In the genomic region with DNA sequence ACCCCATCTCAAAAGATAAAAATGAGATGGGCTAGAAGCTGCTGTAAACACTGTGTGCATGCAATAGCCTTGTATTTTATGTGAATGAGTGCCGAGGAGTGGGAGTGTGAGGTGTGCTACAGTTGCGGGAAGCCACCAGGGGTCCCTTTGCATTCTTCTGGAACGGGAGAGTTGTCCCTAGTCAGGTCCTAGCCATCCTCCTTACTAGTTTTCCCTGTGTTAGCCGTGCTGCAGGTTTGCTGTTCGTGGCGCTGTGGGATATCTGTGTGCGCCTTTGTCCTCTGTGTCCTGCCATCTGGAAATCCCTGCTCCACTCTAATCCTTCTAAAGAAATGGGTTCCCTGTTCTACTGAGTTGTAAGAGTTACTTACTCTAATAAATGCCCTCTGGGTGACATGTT, we compare ENCODE assay signal across 18 mouse cellular contexts.
"Had no signal": no experiment of that assay in that cellular context is flagged by ENCODE, and none has a peak within 500 bp of the region (broad histone marks: within the 10 kb centered on the region; RNA-seq: fewer than 3 reads in every experiment).

No protein-coding gene starts in this region.

- H3K27me3 ChIP-seq: midbrain, embryonic 13.5 days; midbrain, embryonic 15.5 days; neural tube, embryonic 13.5 days; neural tube, embryonic 15.5 days had no signal

- H3K27ac ChIP-seq: midbrain, embryonic 10.5 days; midbrain, embryonic 13.5 days; midbrain, embryonic 15.5 days; neural tube, embryonic 13.5 days; neural tube, embryonic 15.5 days had no signal

- H3K9ac ChIP-seq: lung, embryonic 14.5 days; midbrain, embryonic 13.5 days; midbrain, embryonic 15.5 days; neural tube, embryonic 13.5 days; neural tube, embryonic 15.5 days had no signal

- H3K4me3 ChIP-seq: midbrain, embryonic 10.5 days; midbrain, embryonic 13.5 days; midbrain, embryonic 15.5 days; myocyte; neural tube, embryonic 13.5 days; neural tube, embryonic 15.5 days had no signal

- DNase-seq: lung, adult 18-20 months; lung, embryonic 14.5 days; lung, postnatal 10 days; lung, postnatal 4 days; retina, postnatal 1 day; right cerebral cortex, adult 18-20 months; right cerebral cortex, postnatal 25 days; right cerebral cortex, postnatal 4 days; spleen, adult 18-20 months; thymus, adult 18-20 months; thymus, postnatal 14 days; thymus, postnatal 36 days had no signal
